Mouse (Mus musculus) spleen, postnatal 4 days (tissue): ENCODE measurements around the gene Akt1.

Experiments
- DNase-seq, 2 experiments: peaks; one replicate each; pipeline ENCODE4 v3.0.0; 2022; ENCODE audit warnings: low spot score in 2 of 2

Gene Akt1

DNA sequence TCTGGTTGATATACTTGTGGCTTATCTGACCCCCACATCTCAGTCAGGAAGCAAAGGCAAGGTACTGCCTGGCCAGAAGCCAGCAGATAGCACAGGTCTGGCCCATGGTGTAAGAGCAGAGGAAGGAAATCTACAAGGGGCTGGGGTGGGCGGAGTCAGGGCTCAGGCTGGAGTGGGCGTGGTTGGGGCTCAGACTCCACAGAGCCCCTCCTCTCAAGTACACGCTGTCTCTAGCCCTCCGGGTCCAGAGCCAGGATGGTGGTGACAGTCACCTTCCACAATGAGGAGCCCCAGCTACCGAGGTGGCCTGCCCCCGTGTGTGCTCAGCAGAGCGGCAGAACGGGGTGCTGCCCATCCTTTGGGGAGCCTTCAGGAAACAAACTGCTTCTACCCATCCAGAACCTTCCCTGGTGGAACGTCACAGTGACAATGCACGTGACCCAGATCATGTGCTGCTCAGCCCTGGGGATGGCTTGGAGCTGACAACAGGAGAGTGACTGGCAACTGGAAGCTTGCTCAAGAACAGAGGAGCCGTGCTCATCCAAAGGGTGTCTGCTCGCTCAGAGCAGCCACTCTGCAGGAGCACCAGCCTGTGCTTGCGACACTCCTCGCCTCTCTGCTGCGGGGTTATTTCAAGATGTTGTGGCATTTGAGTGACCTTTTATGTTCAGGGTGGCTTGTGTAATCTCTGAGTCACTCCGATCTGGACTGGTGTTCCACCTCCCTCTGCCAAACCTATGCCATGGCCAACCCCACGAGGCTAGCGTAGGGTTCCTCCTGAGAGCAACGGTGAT is 45.6 kb downstream of the Akt1 start:
- DNase-seq, result peak; percentile 70 to 81

DNA sequence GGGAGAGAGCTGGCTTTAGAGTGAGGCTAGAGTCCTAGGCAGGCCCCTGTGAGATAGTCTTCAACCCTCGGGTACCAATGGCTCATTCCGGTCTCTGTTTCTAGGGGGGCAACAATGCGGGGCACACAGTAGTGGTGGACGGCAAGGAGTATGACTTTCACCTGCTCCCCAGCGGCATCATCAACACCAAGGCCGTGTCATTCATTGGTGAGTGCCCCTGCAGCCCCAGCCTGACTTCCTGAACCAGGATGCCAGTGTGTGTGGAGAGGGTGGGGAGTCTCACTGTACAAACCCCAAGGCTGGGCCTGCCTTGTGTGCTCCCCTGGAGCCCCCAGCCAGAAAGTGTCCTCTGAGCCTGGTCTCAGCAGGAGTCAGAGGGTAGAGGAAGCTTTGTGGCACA is 46.5 kb downstream of the Akt1 start:
- no peak for DNase-seq

- DNase-seq, result no peak
These were observed 47.4 kb downstream of the Akt1 start for GRCm38 (mm10) chr12:112627097-112627881.

- no peak for DNase-seq
These were observed 48.2 kb downstream of the Akt1 start for GRCm38 (mm10) chr12:112626455-112626854.

DNA sequence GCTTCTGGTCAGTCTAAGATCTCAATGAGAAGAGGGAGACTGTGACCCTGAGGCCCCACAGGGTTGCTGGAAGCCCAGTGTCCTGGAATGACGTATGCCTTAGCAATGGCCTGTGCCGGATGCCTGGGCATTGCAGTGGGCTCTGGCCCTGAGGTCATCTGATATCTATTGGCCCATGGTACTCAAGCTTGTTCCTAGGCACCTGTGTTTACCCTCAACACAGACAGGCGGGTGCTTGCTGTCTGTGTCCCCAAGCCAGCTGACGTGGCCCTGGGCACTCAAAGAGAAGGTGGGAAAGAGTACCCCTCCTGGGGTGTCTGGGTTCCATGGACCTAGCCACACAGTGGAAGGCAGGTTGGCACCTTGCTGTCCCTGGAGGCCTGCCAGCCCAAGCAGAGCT is 49.0 kb downstream of the Akt1 start:
- DNase-seq, result no peak

- DNase-seq, result peak; percentile 65 to 87
These were observed 50.9 kb downstream of the Akt1 start for GRCm38 (mm10) chr12:112623742-112624141.

GRCm38 (mm10) chr12:112621900-112622299 is 52.8 kb downstream of the Akt1 start:
- no peak for DNase-seq

GRCm38 (mm10) chr12:112620354-112621061 is 54.2 kb downstream of the Akt1 start:
- DNase-seq, result no peak

DNA sequence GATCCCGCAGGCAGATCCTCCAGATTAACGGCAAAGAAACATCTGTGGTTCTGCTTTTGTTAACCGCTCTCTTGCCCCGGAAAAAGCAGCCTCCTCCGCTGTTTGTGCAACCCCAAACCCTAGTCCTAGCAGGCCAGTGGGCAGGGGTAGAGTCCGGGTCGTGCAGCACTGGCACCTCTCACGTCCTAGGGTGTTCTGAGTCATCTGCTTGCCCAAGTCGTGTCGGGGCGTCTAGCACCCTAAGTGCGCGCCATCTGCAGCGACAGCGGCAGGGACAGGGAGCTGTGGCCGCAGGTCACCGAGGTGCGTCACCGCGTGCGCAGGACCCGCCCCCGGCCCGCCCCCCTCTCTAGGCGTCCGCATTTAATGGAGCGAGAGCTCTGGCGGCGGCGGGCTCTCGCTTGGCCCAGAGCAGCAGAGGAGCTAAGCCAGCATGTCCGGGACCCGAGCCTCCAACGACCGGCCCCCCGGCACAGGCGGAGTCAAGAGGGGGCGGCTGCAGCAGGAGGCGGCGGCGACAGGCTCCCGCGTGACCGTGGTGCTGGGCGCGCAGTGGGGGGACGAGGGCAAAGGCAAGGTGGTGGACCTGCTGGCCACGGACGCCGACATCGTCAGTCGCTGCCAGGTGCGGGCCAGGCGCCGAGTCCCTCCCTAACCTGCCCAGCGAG is 54.9 kb downstream of the Akt1 start, which contains the start of gene Adssl1:
TSS of gene Adssl1 (plus strand) at position 360 of the 668 bp plus-strand sequence.
- peak; percentile 55 to 81 for DNase-seq

- no peak for DNase-seq
These were observed 55.6 kb downstream of the Akt1 start for GRCm38 (mm10) chr12:112618981-112619685.

- DNase-seq, result peak; percentile 79 to 88
These were observed 56.7 kb downstream of the Akt1 start for GRCm38 (mm10) chr12:112617898-112618380.

- no peak for DNase-seq
These were observed 57.5 kb downstream of the Akt1 start for GRCm38 (mm10) chr12:112617184-112617583.

GRCm38 (mm10) chr12:112616668-112617067 is 58.0 kb downstream of the Akt1 start:
- DNase-seq, result no peak

- DNase-seq, result no peak
These were observed 65.7 kb downstream of the Akt1 start for GRCm38 (mm10) chr12:112609031-112609430.

GRCm38 (mm10) chr12:112606998-112607397 is 67.7 kb downstream of the Akt1 start:
- no peak for DNase-seq

GRCm38 (mm10) chr12:112605766-112606165 is 68.9 kb downstream of the Akt1 start:
- DNase-seq, result peak; percentile 75 to 90

GRCm38 (mm10) chr12:112604709-112605649 is 69.7 kb downstream of the Akt1 start:
- DNase-seq, result peak in 1 of 2 experiments; percentile 52

DNA sequence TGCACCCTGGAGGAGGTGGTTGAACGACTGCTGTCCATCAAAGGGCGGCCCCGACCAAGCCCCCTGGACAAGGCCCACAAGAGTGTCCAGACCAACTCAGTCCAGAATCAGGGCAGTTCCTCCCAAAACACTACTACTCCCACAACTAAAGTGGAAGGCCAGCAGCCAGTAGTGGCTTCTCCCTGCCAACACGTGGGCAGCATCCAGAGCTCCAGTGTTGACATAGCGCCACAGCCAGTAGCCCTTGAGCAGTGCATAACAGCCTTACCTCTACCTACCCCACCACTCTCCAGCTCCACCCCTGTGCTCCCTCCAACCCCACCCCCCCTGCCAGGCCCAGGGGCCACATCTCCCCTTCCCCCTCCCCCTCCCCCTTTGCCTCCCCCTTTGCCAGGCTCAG is 70.7 kb downstream of the Akt1 start:
- DNase-seq, result no peak
